Comparison of ENCODE assay signal across 8 mouse cellular contexts in the genomic region with DNA sequence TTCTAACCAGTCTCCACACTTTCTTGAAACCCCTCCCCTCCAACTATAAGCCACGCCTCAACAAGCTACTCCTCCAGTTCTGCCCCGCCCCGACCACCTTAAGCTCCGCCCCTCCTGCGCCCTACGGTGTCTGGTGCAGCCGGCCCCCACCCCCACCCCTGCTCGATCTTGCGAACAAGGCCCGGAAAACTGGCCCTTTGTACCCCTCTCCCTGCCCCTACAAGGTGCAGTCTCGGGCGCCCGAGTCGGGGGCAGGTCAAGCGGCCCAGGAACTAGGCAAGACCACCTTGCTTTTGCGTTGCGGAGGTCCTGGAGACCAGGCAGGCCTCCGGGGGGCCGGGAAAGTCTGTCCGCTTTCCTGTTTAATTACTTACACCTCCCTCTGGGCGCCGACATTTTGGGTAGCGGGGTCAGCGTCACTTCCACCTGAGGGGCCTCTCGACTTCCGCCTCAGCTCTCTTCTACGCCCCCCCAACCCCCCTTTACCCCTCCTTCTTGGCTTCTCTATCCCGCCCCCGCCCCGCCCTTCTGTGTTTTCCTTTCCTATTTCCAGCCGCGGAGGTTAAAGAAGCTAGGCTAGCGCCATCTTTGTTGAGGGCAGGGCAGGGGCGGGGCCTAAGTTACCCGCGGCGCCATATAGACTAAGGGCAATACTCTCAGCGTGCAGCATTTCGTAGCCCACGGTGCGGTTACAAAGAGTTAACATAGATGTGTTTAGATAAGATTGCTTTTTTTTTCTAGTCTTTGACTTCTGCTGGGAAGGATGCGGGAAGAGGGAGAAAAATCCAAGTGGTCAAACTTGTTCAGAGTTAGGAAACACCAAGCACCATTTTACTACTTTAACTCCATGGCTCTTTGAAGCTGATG. TPM values are rescaled to one million over a fixed set of nuclear protein-coding genes. Genes with fewer than 3 reads are reported as not detected.
DNase-seq lines count a peak whose midpoint lies in the region; ATAC-seq lines count a peak whose summit lies in the region.

A gene (plus strand): TSS at position 165 of the 867 bp plus-strand sequence.
A gene (minus strand): TSS at position 447 of the 867 bp plus-strand sequence.

- H3K9ac ChIP-seq in kidney, embryonic 15.5 days, result peak within 1 kb of the TSS; percentile 88

- H3K4me3 ChIP-seq in heart, embryonic 10.5 days, result peak within 1 kb of the TSS; percentile 84
- peak within 1 kb of the TSS; percentile 76 for H3K4me3 ChIP-seq in kidney, embryonic 15.5 days (replicated peaks)

- H3K36me3 ChIP-seq in heart, embryonic 10.5 days, result peaks cover 53% of the 10 kb centered on the region
- H3K36me3 ChIP-seq in kidney, embryonic 15.5 days, result peaks cover 51% of the 10 kb centered on the region

- H3K9me3 ChIP-seq in heart, embryonic 10.5 days, result no peaks in the 10 kb centered on the region
- H3K9me3 ChIP-seq in kidney, embryonic 15.5 days (replicated peaks), result no peaks in the 10 kb centered on the region

- WGBS in heart, embryonic 10.5 days, result under 1% methylated on average over 42 of the region's 42 CpGs
- 0% methylated on average over 42 of the region's 42 CpGs for WGBS in kidney, embryonic 15.5 days

- ATAC-seq in erythroblast, adult 5-6 weeks (replicated peaks; ENCODE audit: low FRiP score, poor library complexity, severe bottlenecking), result peak; percentile 79
- peak; percentile 82 for ATAC-seq in kidney, embryonic 15.5 days (replicated peaks; ENCODE audit: low FRiP score)
- ATAC-seq in monocyte, adult 5-6 weeks (replicated peaks; ENCODE audit: insufficient number of reproducible peaks, low FRiP score, low TSS enrichment, poor library complexity, severe bottlenecking), result peak; percentile 62

- 0 out of 2 replicates have a peak, but pooled peaks cover 4% of the 10 kb centered on the region for H3K4me1 ChIP-seq in heart, embryonic 10.5 days
- H3K4me1 ChIP-seq in kidney, embryonic 15.5 days, result peaks cover 25% of the 10 kb centered on the region

- H3K4me2 ChIP-seq in kidney, embryonic 15.5 days, result peak within 1 kb of the TSS; percentile 64

- H3K27me3 ChIP-seq in heart, embryonic 10.5 days (ENCODE audit: insufficient read depth, poor library complexity, severe bottlenecking), result no peaks in the 10 kb centered on the region
- H3K27me3 ChIP-seq in kidney, embryonic 15.5 days, result no peaks in the 10 kb centered on the region

- peak within 1 kb of the TSS; percentile 98 for H3K27ac ChIP-seq in heart, embryonic 10.5 days
- peak within 1 kb of the TSS; percentile 99 for H3K27ac ChIP-seq in kidney, embryonic 15.5 days

- DNase-seq in A20 (ENCODE audit: low read depth, low spot score) (peak; percentile 99), liver (peak; percentile 98)
- peak; percentile 99 for DNase-seq in brain, adult 2 months (ENCODE audit: low read depth, low spot score)
- peak; percentile 98 for DNase-seq in heart, embryonic 10.5 days (ENCODE audit: low spot score)
- DNase-seq in spleen, postnatal 4 days (ENCODE audit: low spot score in 2 of 2), result peak; percentile 96 to 97

RNA-seq across cellular contexts. Expression of the first gene that starts in this region (rescaled TPM):
- total RNA-seq in erythroblast, adult 5-6 weeks (2015; ENCODE audit: low replicate concordance), result 4.6 and 10.2 TPM in 2 replicates
- total RNA-seq in erythroblast, adult 5-6 weeks (2017; ENCODE audit: low replicate concordance), result 4.6 and 7.8 TPM in 2 replicates
- 10.0 and 11.4 TPM in 2 replicates for polyA plus RNA-seq in heart, embryonic 10.5 days (2016; fragmentation: Nextera tagmentation; extraction: Ambion mirVana)
- 10.4 and 12.7 TPM in 2 replicates for polyA plus RNA-seq in kidney, embryonic 15.5 days (2015; fragmentation: Nextera tagmentation; extraction: Ambion mirVana)
- 4.4 to 12.1 TPM (median 5.1 TPM) in 3 replicates for total RNA-seq in monocyte, adult 5-6 weeks (2017)

RNA-seq across cellular contexts. Expression of the second gene that starts in this region (rescaled TPM):
- total RNA-seq in erythroblast, adult 5-6 weeks (2015; ENCODE audit: low replicate concordance), result 6.7 and 9.2 TPM in 2 replicates
- 2.6 and 4.2 TPM in 2 replicates for total RNA-seq in erythroblast, adult 5-6 weeks (2017; ENCODE audit: low replicate concordance)
- 36.1 and 43.5 TPM in 2 replicates for polyA plus RNA-seq in heart, embryonic 10.5 days (2016; fragmentation: Nextera tagmentation; extraction: Ambion mirVana)
- polyA plus RNA-seq in kidney, embryonic 15.5 days (2015; fragmentation: Nextera tagmentation; extraction: Ambion mirVana), result 46.5 and 53.1 TPM in 2 replicates
- 12.5 to 26.2 TPM (median 14.6 TPM) in 3 replicates for total RNA-seq in monocyte, adult 5-6 weeks (2017)

Comparison
In these comparisons a context has a peak if more than half of its experiments do, and no peak if none do; other contexts are left out.
1. Peak in every context shown above with its lines: DNase-seq, ATAC-seq, H3K4me3 ChIP-seq and H3K27ac ChIP-seq.